Mouse (Mus musculus): ENCODE results near the gene Mrap2. TPM values are rescaled to one million over a fixed set of nuclear protein-coding genes. Genes with fewer than 3 reads are reported as not detected.

Gene Mrap2
- polyA plus RNA-seq, 1 experiment: not detected

- H3K9me3 ChIP-seq (ENCODE audit: control insufficient read depth, low read length): no peaks in the 10 kb centered on the region
- peaks cover 25% of the 10 kb centered on the region for H3K27me3 ChIP-seq (ENCODE audit: control insufficient read depth)
- TF ChIP-seq GATA1 (IDR thresholded peaks at IDR 0.05; ENCODE audit: low read length): no peak
- no peaks in the 10 kb centered on the region for H3K36me3 ChIP-seq (ENCODE audit: control insufficient read depth)
- no peaks in the 10 kb centered on the region for H3K4me1 ChIP-seq (ENCODE audit: control insufficient read depth)
- H3K4me3 ChIP-seq (replicated peaks): no peak overlapping the region
These were observed 1.0 kb upstream of the Mrap2 start for GRCm38 (mm10) chr9:87143076-87143475.

GRCm38 (mm10) chr9:87144532-87144931 lies 426 bp downstream of the Mrap2 start:
- Histone ChIP-seq H3K4me1 (ENCODE audit: control insufficient read depth) (no peaks in the 10 kb centered on the region), H3K9me3 (ENCODE audit: control insufficient read depth, low read length) (no peaks in the 10 kb centered on the region), H3K36me3 (ENCODE audit: control insufficient read depth) (no peaks in the 10 kb centered on the region), H3K27me3 (ENCODE audit: control insufficient read depth) (peaks cover 25% of the 10 kb centered on the region), H3K4me3 (replicated peaks) (no peak overlapping the region)
- TF ChIP-seq TAL1 (IDR thresholded peaks at IDR 0.05; ENCODE audit: low read length) (no peak), GATA1 (IDR thresholded peaks at IDR 0.05; ENCODE audit: low read length) (no peak)

- Histone ChIP-seq H3K9me3 (ENCODE audit: control insufficient read depth, low read length) (no peaks in the 10 kb centered on the region), H3K36me3 (ENCODE audit: control insufficient read depth) (no peaks in the 10 kb centered on the region), H3K4me3 (replicated peaks) (no peak overlapping the region), H3K27me3 (ENCODE audit: control insufficient read depth) (peaks cover 25% of the 10 kb centered on the region), H3K4me1 (ENCODE audit: control insufficient read depth) (no peaks in the 10 kb centered on the region)
- TF ChIP-seq GATA1 (IDR thresholded peaks at IDR 0.05; ENCODE audit: low read length) (no peak), TAL1 (IDR thresholded peaks at IDR 0.05; ENCODE audit: low read length) (no peak)
These were observed 1.1 kb downstream of the Mrap2 start for GRCm38 (mm10) chr9:87145180-87145579.

- H3K36me3 ChIP-seq (ENCODE audit: control insufficient read depth): no peaks in the 10 kb centered on the region
- no peak for TF ChIP-seq GATA1 (IDR thresholded peaks at IDR 0.05; ENCODE audit: low read length)
- no peak for TF ChIP-seq TAL1 (IDR thresholded peaks at IDR 0.05; ENCODE audit: low read length)
- no peaks in the 10 kb centered on the region for H3K9me3 ChIP-seq (ENCODE audit: control insufficient read depth, low read length)
- H3K4me3 ChIP-seq (replicated peaks): no peak overlapping the region
- H3K27me3 ChIP-seq (ENCODE audit: control insufficient read depth): peaks cover 25% of the 10 kb centered on the region
- no peaks in the 10 kb centered on the region for H3K4me1 ChIP-seq (ENCODE audit: control insufficient read depth)
These were observed 1.6 kb downstream of the Mrap2 start for GRCm38 (mm10) chr9:87145671-87146070.

- no peak overlapping the region for H3K4me3 ChIP-seq (replicated peaks)
- H3K9me3 ChIP-seq (ENCODE audit: control insufficient read depth, low read length): no peaks in the 10 kb centered on the region
- TF ChIP-seq GATA1 (IDR thresholded peaks at IDR 0.05; ENCODE audit: low read length) (no peak), TAL1 (IDR thresholded peaks at IDR 0.05; ENCODE audit: low read length) (no peak)
- peaks cover 25% of the 10 kb centered on the region for H3K27me3 ChIP-seq (ENCODE audit: control insufficient read depth)
- H3K36me3 ChIP-seq (ENCODE audit: control insufficient read depth): no peaks in the 10 kb centered on the region
- no peaks in the 10 kb centered on the region for H3K4me1 ChIP-seq (ENCODE audit: control insufficient read depth)
These were observed 2.3 kb downstream of the Mrap2 start for GRCm38 (mm10) chr9:87146400-87146799.

- TF ChIP-seq GATA1 (IDR thresholded peaks at IDR 0.05; ENCODE audit: low read length): no peak
- no peak for TF ChIP-seq TAL1 (IDR thresholded peaks at IDR 0.05; ENCODE audit: low read length)
- H3K36me3 ChIP-seq (ENCODE audit: control insufficient read depth): no peaks in the 10 kb centered on the region
- H3K4me1 ChIP-seq (ENCODE audit: control insufficient read depth): no peaks in the 10 kb centered on the region
- H3K27me3 ChIP-seq (ENCODE audit: control insufficient read depth): peaks cover 25% of the 10 kb centered on the region
- H3K4me3 ChIP-seq (replicated peaks): no peak overlapping the region
- no peaks in the 10 kb centered on the region for H3K9me3 ChIP-seq (ENCODE audit: control insufficient read depth, low read length)
These were observed 3.8 kb downstream of the Mrap2 start for GRCm38 (mm10) chr9:87147927-87148326.

- TF ChIP-seq GATA1 (IDR thresholded peaks at IDR 0.05; ENCODE audit: low read length) (no peak), TAL1 (IDR thresholded peaks at IDR 0.05; ENCODE audit: low read length) (no peak)
- H3K4me1 ChIP-seq (ENCODE audit: control insufficient read depth): no peaks in the 10 kb centered on the region
These were observed 8.7 kb downstream of the Mrap2 start for GRCm38 (mm10) chr9:87152641-87153325.

GRCm38 (mm10) chr9:87162559-87162958 lies 18.5 kb downstream of the Mrap2 start:
- Histone ChIP-seq H3K9me3 (ENCODE audit: control insufficient read depth, low read length) (no peaks in the 10 kb centered on the region; the same call in 1 of the 2 replicates), H3K4me3 (replicated peaks) (no peak overlapping the region), H3K27me3 (ENCODE audit: control insufficient read depth) (no peaks in the 10 kb centered on the region), H3K36me3 (ENCODE audit: control insufficient read depth) (no peaks in the 10 kb centered on the region), H3K4me1 (ENCODE audit: control insufficient read depth) (no peaks in the 10 kb centered on the region)
- TF ChIP-seq GATA1 (IDR thresholded peaks at IDR 0.05; ENCODE audit: low read length) (no peak), TAL1 (IDR thresholded peaks at IDR 0.05; ENCODE audit: low read length) (no peak)

More at GRCm38 (mm10) chr9:87152641-87153325, 8.7 kb downstream of the Mrap2 start:
- Histone ChIP-seq H3K27me3 (ENCODE audit: control insufficient read depth) (no peaks in the 10 kb centered on the region), H3K36me3 (ENCODE audit: control insufficient read depth) (no peaks in the 10 kb centered on the region), H3K9me3 (ENCODE audit: control insufficient read depth, low read length) (no peaks in the 10 kb centered on the region), H3K4me3 (replicated peaks) (no peak overlapping the region)

GRCm38 (mm10) chr9:87167001-87167830 lies 23.1 kb downstream of the Mrap2 start:
- TF ChIP-seq GATA1 (IDR thresholded peaks at IDR 0.05; ENCODE audit: low read length) (no peak), TAL1 (IDR thresholded peaks at IDR 0.05; ENCODE audit: low read length) (no peak)

More at GRCm38 (mm10) chr9:87167001-87167830, 23.1 kb downstream of the Mrap2 start:
- H3K36me3 ChIP-seq (ENCODE audit: control insufficient read depth): no peaks in the 10 kb centered on the region
- no peaks in the 10 kb centered on the region; the same call in 1 of the 2 replicates for H3K9me3 ChIP-seq (ENCODE audit: control insufficient read depth, low read length)
- H3K4me1 ChIP-seq (ENCODE audit: control insufficient read depth): no peaks in the 10 kb centered on the region
- no peaks in the 10 kb centered on the region for H3K27me3 ChIP-seq (ENCODE audit: control insufficient read depth)
- H3K4me3 ChIP-seq (replicated peaks): no peak overlapping the region
